ENCODE assay signal across 8 mouse cellular contexts in the genomic region with DNA sequence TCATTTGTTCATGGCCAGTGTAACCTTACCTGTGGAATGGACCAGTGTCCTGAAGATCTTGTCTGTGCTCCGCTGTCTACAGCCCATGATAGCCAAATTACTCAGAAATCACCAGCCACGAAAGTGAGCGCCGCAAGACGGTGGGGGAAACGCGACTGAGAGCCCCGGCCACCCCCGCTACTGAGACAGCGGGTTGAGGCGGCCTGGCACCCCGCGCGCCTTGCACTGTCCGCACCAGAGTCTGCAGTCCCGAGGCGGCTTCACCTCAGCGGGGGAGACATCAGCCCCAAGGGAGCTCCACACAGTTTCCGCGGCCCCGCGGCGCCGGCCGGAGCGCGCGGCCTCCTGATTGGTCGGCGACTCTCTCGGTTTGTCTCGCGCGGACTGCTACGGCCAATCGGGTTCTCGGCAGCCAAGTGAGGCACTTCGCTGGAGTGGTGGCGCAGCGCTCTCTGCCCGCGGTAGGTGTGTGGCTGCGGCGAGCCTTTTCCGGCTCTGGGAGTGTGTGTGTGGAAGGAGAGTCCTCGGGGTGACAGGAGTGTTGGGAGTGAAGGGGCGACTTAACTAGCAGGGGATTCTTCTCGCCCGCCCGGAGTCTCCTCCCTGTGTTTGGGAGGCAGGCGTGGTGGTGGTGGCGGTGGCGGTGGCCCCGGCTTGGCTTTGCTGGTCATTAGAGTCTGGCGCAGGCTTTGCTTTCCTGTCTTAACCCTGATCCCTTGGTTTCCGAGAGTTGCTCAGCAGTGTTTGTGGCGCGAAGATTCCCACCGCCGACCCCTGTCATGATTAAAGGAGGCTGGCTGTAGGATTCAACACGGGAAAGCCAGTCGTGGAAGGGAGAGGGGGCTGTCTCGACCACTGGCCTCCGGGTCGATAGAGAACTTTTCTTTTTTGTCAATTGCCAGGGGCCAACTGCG. TPM values are rescaled to one million over a fixed set of nuclear protein-coding genes. Genes with fewer than 3 reads are reported as not detected.
A peak's percentile ranks its signal among the peaks of the same experiment; 100 is the strongest.
DNase-seq lines count a peak whose midpoint lies in the region; ATAC-seq and TF ChIP-seq lines count a peak whose summit lies in the region.

A gene (minus strand): TSS at position 327 of the 914 bp plus-strand sequence.
A gene (plus strand): TSS at position 415 of the 914 bp plus-strand sequence.

- H3K27ac ChIP-seq in forebrain, embryonic 14.5 days (ENCODE audit: low read depth, low read length) = peak within 1 kb of the TSS; percentile 71

- WGBS in forebrain, embryonic 14.5 days = under 1% methylated on average over 52 of the region's 66 CpGs
- under 1% methylated on average over 66 of the region's 66 CpGs for WGBS in lung, adult 2 months

- DNase-seq in ES-CJ7 (ENCODE audit: low read depth, low spot score) = peak; percentile 91
- peak; percentile 88 for DNase-seq in cerebellum, adult 11 months
- peak; percentile 96 for DNase-seq in forebrain, embryonic 14.5 days (ENCODE audit: low spot score)
- DNase-seq in heart, postnatal 25 days (ENCODE audit: low spot score) = peak; percentile 93
- DNase-seq in layer of hippocampus, adult 18-20 months (ENCODE audit: low spot score in 2 of 2) = peak; percentile 93 to 97
- DNase-seq in lung, adult 2 months = peak; percentile 95
- peak; percentile 95 to 96 for DNase-seq in thymus, adult 18-20 months

- intact Hi-C loops in heart, postnatal 25 days (cut with DNase I) = loop anchor here (5.0 kb wide), 1 partner anchor 74 kb away; a partner anchor contains a TSS

- peak within 1 kb of the TSS; percentile 90 for H3K9ac ChIP-seq in forebrain, embryonic 14.5 days (ENCODE audit: low read length)

- 0 out of 2 replicates have a peak, but pooled peaks cover 4% of the 10 kb centered on the region for H3K4me1 ChIP-seq in forebrain, embryonic 14.5 days (ENCODE audit: control insufficient read depth, insufficient read depth, low read length)
- H3K4me1 ChIP-seq in lung, adult 2 months (ENCODE audit: control insufficient read depth, insufficient read depth, low read length) = peaks cover 2% of the 10 kb centered on the region

- H3K27me3 ChIP-seq in forebrain, embryonic 14.5 days (replicated peaks; ENCODE audit: control insufficient read depth, insufficient read depth, low read length) = no peaks in the 10 kb centered on the region

- peak within 1 kb of the TSS; percentile 86 for H3K4me2 ChIP-seq in forebrain, embryonic 14.5 days (ENCODE audit: low read length)

- no peak for TF ChIP-seq CTCF in lung, adult 2 months (IDR thresholded peaks at IDR 0.05; ENCODE audit: insufficient read depth, low read length)

- no peaks in the 10 kb centered on the region for H3K36me3 ChIP-seq in forebrain, embryonic 14.5 days (ENCODE audit: control insufficient read depth, insufficient read depth, low read length)

- H3K4me3 ChIP-seq in forebrain, embryonic 14.5 days (ENCODE audit: low read depth, low read length) = peak within 1 kb of the TSS; percentile 77
- peak within 1 kb of the TSS; percentile 89 for H3K4me3 ChIP-seq in lung, adult 2 months (replicated peaks; ENCODE audit: extremely low read depth, low read depth, low read length)

- H3K9me3 ChIP-seq in forebrain, embryonic 14.5 days (replicated peaks; ENCODE audit: control insufficient read depth, low read length) = no peaks in the 10 kb centered on the region

- peak; percentile 93 for TF ChIP-seq POLR2A in lung, adult 2 months (IDR thresholded peaks at IDR 0.05; ENCODE audit: borderline replicate concordance, extremely low read depth, low read depth, low read length)

- peak; percentile 100 for ATAC-seq in forebrain, embryonic 14.5 days
- ATAC-seq in neutrophil, adult 5-6 weeks (ENCODE audit: extremely low read depth, insufficient number of reproducible peaks, low FRiP score, poor library complexity, severe bottlenecking) = peak; percentile 95

RNA-seq across cellular contexts. Expression of the first gene that starts in this region (rescaled TPM):
- 8.0 and 9.7 TPM in 2 replicates for polyA plus RNA-seq in forebrain, embryonic 14.5 days (2014; fragmentation: Nextera tagmentation; extraction: Ambion mirVana)
- 10 to 100 TPM in 1 of 2 experiments, 1 to 10 TPM in 1; 9.9 to 10.8 TPM for total RNA-seq in heart, postnatal 25 days (2021)
- total RNA-seq in layer of hippocampus, adult 18-20 months (2021) = 1 to 10 TPM; 5.4 to 7.3 TPM
- polyA plus RNA-seq in lung, adult 2 months (2012; rRNA removed) = 3.1 and 5.1 TPM in 2 replicates
- 57.0 and 59.6 TPM in 2 replicates for total RNA-seq in neutrophil, adult 5-6 weeks (2017)

RNA-seq across cellular contexts. Expression of the second gene that starts in this region (rescaled TPM):
- polyA plus RNA-seq in forebrain, embryonic 14.5 days (2014; fragmentation: Nextera tagmentation; extraction: Ambion mirVana) = 27.2 and 27.9 TPM in 2 replicates
- 10 to 100 TPM; 21.9 to 25.5 TPM for total RNA-seq in heart, postnatal 25 days (2021)
- 10 to 100 TPM; 22.9 to 27.1 TPM for total RNA-seq in layer of hippocampus, adult 18-20 months (2021)
- 7.9 and 13.1 TPM in 2 replicates for polyA plus RNA-seq in lung, adult 2 months (2012; rRNA removed)
- 42.1 and 54.2 TPM in 2 replicates for total RNA-seq in neutrophil, adult 5-6 weeks (2017)

Comparison
In these comparisons a context has a peak if more than half of its experiments do, and no peak if none do; other contexts are left out.
1. Peak in every context shown above with its lines: DNase-seq, ATAC-seq, H3K4me3 ChIP-seq and H3K27ac ChIP-seq.